In the genomic region with DNA sequence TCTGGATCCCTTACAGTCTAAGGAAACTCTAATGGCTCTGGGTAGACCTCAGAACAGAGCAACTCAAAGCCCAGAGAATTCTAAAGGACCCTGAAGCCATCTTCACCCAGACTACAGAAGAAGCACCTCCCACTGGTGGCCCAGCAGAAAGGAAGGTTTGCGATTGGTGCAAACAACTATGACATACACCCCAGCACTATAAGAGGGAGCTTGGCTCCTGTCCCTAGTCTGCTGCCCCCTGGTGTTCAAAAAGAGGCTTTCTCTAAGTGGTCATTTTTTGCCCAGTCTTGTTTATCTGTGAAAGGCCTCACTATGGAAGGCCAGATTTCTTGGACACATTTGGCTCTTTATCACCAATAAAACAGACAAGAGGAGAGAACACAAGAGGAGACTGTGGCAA, we compare ENCODE assay signal across 8 mouse cellular contexts.
DNase-seq lines count a peak whose midpoint lies in the region; ATAC-seq lines count a peak whose summit lies in the region.

No protein-coding gene starts in this region.

- peak; percentile 97 for ATAC-seq in frontal cortex, adult (ENCODE audit: low TSS enrichment)
- peak; percentile 87 for ATAC-seq in limb, embryonic 13.5 days (ENCODE audit: low FRiP score, low read depth)
- ATAC-seq in midbrain, embryonic 16.5 days: peak; percentile 73

- H3K4me1 ChIP-seq in limb, embryonic 13.5 days: peaks cover 8% of the 10 kb centered on the region; the same call in 1 of the 2 replicates
- H3K4me1 ChIP-seq in midbrain, embryonic 16.5 days (ENCODE audit: control insufficient read depth, insufficient read depth, low read length): no peaks in the 10 kb centered on the region; the same call in 1 of the 2 replicates

- no peaks in the 10 kb centered on the region for H3K9me3 ChIP-seq in limb, embryonic 13.5 days
- H3K9me3 ChIP-seq in midbrain, embryonic 16.5 days (replicated peaks; ENCODE audit: control insufficient read depth, low read length, poor library complexity, severe bottlenecking): no peaks in the 10 kb centered on the region

- peaks cover 97% of the 10 kb centered on the region for H3K36me3 ChIP-seq in limb, embryonic 13.5 days
- no peaks in the 10 kb centered on the region for H3K36me3 ChIP-seq in midbrain, embryonic 16.5 days (ENCODE audit: control insufficient read depth, insufficient read depth, low read length)

- no peak overlapping the region for H3K4me2 ChIP-seq in limb, embryonic 13.5 days (replicated peaks)
- no peak overlapping the region for H3K4me2 ChIP-seq in midbrain, embryonic 16.5 days (ENCODE audit: low read length)

- no peak overlapping the region for H3K4me3 ChIP-seq in limb, embryonic 13.5 days
- H3K4me3 ChIP-seq in midbrain, embryonic 16.5 days (ENCODE audit: low read depth, low read length): no peak overlapping the region

- H3K27me3 ChIP-seq in limb, embryonic 13.5 days: no peaks in the 10 kb centered on the region
- H3K27me3 ChIP-seq in midbrain, embryonic 16.5 days (ENCODE audit: control insufficient read depth, insufficient read depth, low read depth, low read length): no peaks in the 10 kb centered on the region

- H3K9ac ChIP-seq in limb, embryonic 13.5 days: no peak overlapping the region
- H3K9ac ChIP-seq in midbrain, embryonic 16.5 days (ENCODE audit: low read depth, low read length): no peak overlapping the region

- WGBS in limb, embryonic 13.5 days: 18% methylated on average over 1 of the region's 1 CpGs
- 23% methylated on average over 1 of the region's 1 CpGs for WGBS in midbrain, embryonic 16.5 days

- peak; percentile 48 for DNase-seq in urinary bladder, postnatal 25 days (ENCODE audit: low spot score)
- DNase-seq in urinary bladder, adult 2 months (ENCODE audit: low spot score): no peak
- peak; percentile 49 to 54 for DNase-seq in cerebellum, adult 18-20 months
- DNase-seq in kidney, adult 8-10 months: peak; percentile 24 to 36
- DNase-seq in thymus, postnatal 0 days (ENCODE audit: low spot score): peak; percentile 65

- no peak overlapping the region for H3K27ac ChIP-seq in limb, embryonic 13.5 days
- no peak overlapping the region for H3K27ac ChIP-seq in midbrain, embryonic 16.5 days (ENCODE audit: low read length)
